Mouse (Mus musculus) olfactory bulb, adult 2 months (tissue): ENCODE measurements around the gene Fam8a1.

Source experiments
- CTCF ChIP-seq: fragments of 200-500 bp; IDR thresholded peaks from 2 replicates; pipeline ENCODE4 v1.5.1; 2012; ENCODE audit warnings: low read depth, mild to moderate bottlenecking, low read length, moderate library complexity; ENCODE audit not compliant: insufficient read depth
- POLR2A ChIP-seq: fragments of 200-500 bp; IDR thresholded peaks from 2 replicates; pipeline ENCODE4 v1.6.1; 2012; ENCODE audit warnings: mild to moderate bottlenecking, low read depth, low read length, moderate library complexity; ENCODE audit not compliant: insufficient read depth

- TF ChIP-seq CTCF (no peak), POLR2A (no peak)
Measured at GRCm38 (mm10) chr13:46727038-46727836, 57.9 kb downstream of the Fam8a1 start.
